Mouse (Mus musculus) thymus, adult 2 months (tissue): ENCODE measurements around the gene Hs3st5.

Experiments
- CTCF ChIP-seq: fragments of 200-500 bp; IDR thresholded peaks from 2 replicates; pipeline ENCODE4 v1.5.1; 2012; ENCODE audit warnings: mild to moderate bottlenecking, control low read depth, low read length, moderate library complexity, borderline replicate concordance; ENCODE audit not compliant: control insufficient read depth, poor library complexity, insufficient read depth; ENCODE audit errors: extremely low read depth
- POLR2A ChIP-seq: fragments of 200-500 bp; IDR thresholded peaks from 2 replicates; pipeline ENCODE4 v1.6.1; 2012; ENCODE audit warnings: mild to moderate bottlenecking, low read length, control low read depth, moderate library complexity; ENCODE audit not compliant: control insufficient read depth, poor library complexity, insufficient read depth; ENCODE audit errors: extremely low read depth

DNA sequence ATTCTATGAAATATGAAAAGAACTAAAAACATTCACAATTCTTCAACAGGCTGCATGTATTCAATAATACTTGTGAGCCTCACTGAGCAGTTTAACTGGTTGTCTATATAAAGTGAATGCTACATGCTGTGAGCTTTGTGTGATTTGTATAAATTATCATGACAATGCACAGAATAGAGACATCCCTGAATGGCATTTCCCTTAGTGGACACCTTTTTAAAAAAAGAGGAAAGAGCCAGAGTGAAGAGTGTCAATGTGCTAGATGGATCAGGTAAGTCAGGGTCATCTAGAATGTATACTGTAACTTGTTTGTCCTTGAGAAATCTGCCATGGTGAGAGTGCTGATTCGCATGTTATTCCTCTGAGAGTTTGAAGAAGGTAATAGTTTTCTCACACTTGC lies 116.4 kb downstream of the Hs3st5 start:
- TF ChIP-seq POLR2A: no peak
- TF ChIP-seq CTCF: no peak
